Mouse (Mus musculus): ENCODE data around the gene Dnajc5. TPM values are rescaled to one million over a fixed set of nuclear protein-coding genes. Genes with fewer than 3 reads are reported as not detected.
A peak's percentile ranks its signal among the peaks of the same experiment; 100 is the strongest.

The Dnajc5 gene
- polyA plus RNA-seq, 1 experiment from 2014 or later: 69.8 TPM

- peak overlapping the region; percentile 93 for H3K9ac ChIP-seq (ENCODE audit: low read length)
- peaks cover 19% of the 10 kb centered on the region for H3K36me3 ChIP-seq (ENCODE audit: control insufficient read depth, insufficient read depth, low read length)
- H3K27ac ChIP-seq (replicated peaks in 1 of 2; ENCODE audit: control insufficient read depth in 1 of 2, insufficient read depth in 1 of 2, low read depth in 2 of 2, low read length in 2 of 2): peak overlapping the region; percentile 83 to 91
- WGBS: 15% methylated on average over 8 of the region's 8 CpGs
- ATAC-seq (ENCODE audit: insufficient number of reproducible peaks, insufficient read depth, low FRiP score, low read depth): peak; percentile 52; the same call in 1 of the 2 replicates
- no peaks in the 10 kb centered on the region for H3K27me3 ChIP-seq (ENCODE audit: control insufficient read depth, insufficient read depth, low read length)
- H3K4me3 ChIP-seq (ENCODE audit: control insufficient read depth in 1 of 2, insufficient read depth in 1 of 2, low read depth in 1 of 2, low read length in 2 of 2): peak overlapping the region; percentile 84 to 95
- peak overlapping the region; percentile 91 for H3K4me2 ChIP-seq (ENCODE audit: low read length)
- H3K4me1 ChIP-seq (ENCODE audit: control insufficient read depth in 2 of 2, insufficient read depth in 2 of 2, low read length in 2 of 2): peaks cover 2 to 14% of the 10 kb centered on the region in 2 experiments; a peak in 3 of 4 replicates
- no peaks in the 10 kb centered on the region for H3K9me3 ChIP-seq (ENCODE audit: control insufficient read depth, low read length)
Observed at GRCm38 (mm10) chr2:181496281-181496680, 24.0 kb upstream of the Dnajc5 start.

- WGBS: under 1% methylated on average over 46 of the region's 46 CpGs
- Histone ChIP-seq H3K36me3 (ENCODE audit: control insufficient read depth, insufficient read depth, low read length) (peaks cover 26% of the 10 kb centered on the region), H3K9ac (ENCODE audit: low read length) (peak within 1 kb of the TSS; percentile 93), H3K9me3 (ENCODE audit: control insufficient read depth, low read length) (no peaks in the 10 kb centered on the region), H3K27ac (replicated peaks in 1 of 2; ENCODE audit: control insufficient read depth in 1 of 2, insufficient read depth in 1 of 2, low read depth in 2 of 2, low read length in 2 of 2) (peak within 1 kb of the TSS; percentile 91 to 96), H3K4me2 (ENCODE audit: low read length) (peak within 1 kb of the TSS; percentile 91), H3K27me3 (ENCODE audit: control insufficient read depth, insufficient read depth, low read length) (no peaks in the 10 kb centered on the region), H3K4me3 (ENCODE audit: control insufficient read depth in 1 of 2, insufficient read depth in 1 of 2, low read depth in 1 of 2, low read length in 2 of 2) (peak within 1 kb of the TSS; percentile 84 to 95), H3K4me1 (ENCODE audit: control insufficient read depth in 2 of 2, insufficient read depth in 2 of 2, low read length in 2 of 2) (peaks cover 2 to 14% of the 10 kb centered on the region in 2 experiments; a peak in 3 of 4 replicates)
- peak; percentile 95 for ATAC-seq (ENCODE audit: insufficient number of reproducible peaks, insufficient read depth, low FRiP score, low read depth)
Observed at GRCm38 (mm10) chr2:181496831-181497547, 23.3 kb upstream of the Dnajc5 start, which contains the start of gene Tpd52l2. Gene Tpd52l2, plus strand, starts transcription at chr2:181497142.

- peak overlapping the region; percentile 91 for H3K4me2 ChIP-seq (ENCODE audit: low read length)
- H3K4me3 ChIP-seq (ENCODE audit: control insufficient read depth in 1 of 2, insufficient read depth in 1 of 2, low read depth in 1 of 2, low read length in 2 of 2): peak overlapping the region; percentile 84 to 95
- WGBS: under 1% methylated on average over 12 of the region's 12 CpGs
- H3K27me3 ChIP-seq (ENCODE audit: control insufficient read depth, insufficient read depth, low read length): no peaks in the 10 kb centered on the region
- peak overlapping the region; percentile 91 to 96 for H3K27ac ChIP-seq (replicated peaks in 1 of 2; ENCODE audit: control insufficient read depth in 1 of 2, insufficient read depth in 1 of 2, low read depth in 2 of 2, low read length in 2 of 2)
- peaks cover 31% of the 10 kb centered on the region for H3K36me3 ChIP-seq (ENCODE audit: control insufficient read depth, insufficient read depth, low read length)
- ATAC-seq (ENCODE audit: insufficient number of reproducible peaks, insufficient read depth, low FRiP score, low read depth): peak; percentile 44
- H3K9ac ChIP-seq (ENCODE audit: low read length): peak overlapping the region; percentile 93
- no peaks in the 10 kb centered on the region for H3K9me3 ChIP-seq (ENCODE audit: control insufficient read depth, low read length)
- peaks cover 2 to 14% of the 10 kb centered on the region in 2 experiments; a peak in 3 of 4 replicates for H3K4me1 ChIP-seq (ENCODE audit: control insufficient read depth in 2 of 2, insufficient read depth in 2 of 2, low read length in 2 of 2)
Observed at GRCm38 (mm10) chr2:181497548-181497875, 22.8 kb upstream of the Dnajc5 start.

- WGBS: 73% methylated on average over 4 of the region's 4 CpGs
- H3K36me3 ChIP-seq (ENCODE audit: control insufficient read depth, insufficient read depth, low read length): peaks cover 42% of the 10 kb centered on the region
- no peak overlapping the region; the same call in 1 of the 2 replicates for H3K9ac ChIP-seq (ENCODE audit: low read length)
- no peaks in the 10 kb centered on the region for H3K9me3 ChIP-seq (ENCODE audit: control insufficient read depth, low read length)
- H3K4me2 ChIP-seq (ENCODE audit: low read length): no peak overlapping the region
- H3K27ac ChIP-seq (replicated peaks in 1 of 2; ENCODE audit: control insufficient read depth in 1 of 2, insufficient read depth in 1 of 2, low read depth in 2 of 2, low read length in 2 of 2): no peak overlapping the region
- no peak for ATAC-seq (ENCODE audit: insufficient number of reproducible peaks, insufficient read depth, low FRiP score, low read depth)
- no peaks in the 10 kb centered on the region for H3K27me3 ChIP-seq (ENCODE audit: control insufficient read depth, insufficient read depth, low read length)
- H3K4me1 ChIP-seq (ENCODE audit: control insufficient read depth in 2 of 2, insufficient read depth in 2 of 2, low read length in 2 of 2): peaks cover 2 to 14% of the 10 kb centered on the region in 2 experiments; a peak in 3 of 4 replicates
- H3K4me3 ChIP-seq (ENCODE audit: control insufficient read depth in 1 of 2, insufficient read depth in 1 of 2, low read depth in 1 of 2, low read length in 2 of 2): no peak overlapping the region; a peak in 1 of 4 replicates
Observed at GRCm38 (mm10) chr2:181498644-181499043, 21.6 kb upstream of the Dnajc5 start.

- Histone ChIP-seq H3K9me3 (ENCODE audit: control insufficient read depth, low read length) (no peaks in the 10 kb centered on the region), H3K9ac (ENCODE audit: low read length) (no peak overlapping the region), H3K27ac (replicated peaks in 1 of 2; ENCODE audit: control insufficient read depth in 1 of 2, insufficient read depth in 1 of 2, low read depth in 2 of 2, low read length in 2 of 2) (no peak overlapping the region), H3K27me3 (ENCODE audit: control insufficient read depth, insufficient read depth, low read length) (no peaks in the 10 kb centered on the region), H3K4me2 (ENCODE audit: low read length) (no peak overlapping the region), H3K4me1 (ENCODE audit: control insufficient read depth in 2 of 2, insufficient read depth in 2 of 2, low read length in 2 of 2) (peaks cover 0 to 9% of the 10 kb centered on the region in 2 experiments; a peak in 1 of 4 replicates), H3K4me3 (ENCODE audit: control insufficient read depth in 1 of 2, insufficient read depth in 1 of 2, low read depth in 1 of 2, low read length in 2 of 2) (no peak overlapping the region), H3K36me3 (ENCODE audit: control insufficient read depth, insufficient read depth, low read length) (peaks cover 97% of the 10 kb centered on the region)
- 91% methylated on average over 2 of the region's 2 CpGs for WGBS
- no peak for ATAC-seq (ENCODE audit: insufficient number of reproducible peaks, insufficient read depth, low FRiP score, low read depth)
Observed at GRCm38 (mm10) chr2:181509191-181509590, 11.1 kb upstream of the Dnajc5 start.

- no peak overlapping the region for H3K9ac ChIP-seq (ENCODE audit: low read length)
- H3K4me1 ChIP-seq (ENCODE audit: control insufficient read depth in 2 of 2, insufficient read depth in 2 of 2, low read length in 2 of 2): peaks cover 0 to under 1% of the 10 kb centered on the region in 2 experiments; a peak in 1 of 4 replicates
- ATAC-seq (ENCODE audit: insufficient number of reproducible peaks, insufficient read depth, low FRiP score, low read depth): no peak
- 94% methylated on average over 8 of the region's 8 CpGs for WGBS
- H3K4me3 ChIP-seq (ENCODE audit: control insufficient read depth in 1 of 2, insufficient read depth in 1 of 2, low read depth in 1 of 2, low read length in 2 of 2): no peak overlapping the region
- H3K9me3 ChIP-seq (ENCODE audit: control insufficient read depth, low read length): no peaks in the 10 kb centered on the region
- peaks cover 98% of the 10 kb centered on the region for H3K36me3 ChIP-seq (ENCODE audit: control insufficient read depth, insufficient read depth, low read length)
- no peaks in the 10 kb centered on the region for H3K27me3 ChIP-seq (ENCODE audit: control insufficient read depth, insufficient read depth, low read length)
- H3K4me2 ChIP-seq (ENCODE audit: low read length): no peak overlapping the region
- H3K27ac ChIP-seq (replicated peaks in 1 of 2; ENCODE audit: control insufficient read depth in 1 of 2, insufficient read depth in 1 of 2, low read depth in 2 of 2, low read length in 2 of 2): no peak overlapping the region
Observed at GRCm38 (mm10) chr2:181511231-181511630, 9.1 kb upstream of the Dnajc5 start.

GRCm38 (mm10) chr2:181519201-181519600, 1.1 kb upstream of the Dnajc5 start:
- Histone ChIP-seq H3K27ac (replicated peaks in 1 of 2; ENCODE audit: control insufficient read depth in 1 of 2, insufficient read depth in 1 of 2, low read depth in 2 of 2, low read length in 2 of 2) (peak overlapping the region; percentile 95 to 98), H3K9me3 (ENCODE audit: control insufficient read depth, low read length) (no peaks in the 10 kb centered on the region), H3K4me2 (ENCODE audit: low read length) (peak overlapping the region; percentile 75), H3K27me3 (ENCODE audit: control insufficient read depth, insufficient read depth, low read length) (no peaks in the 10 kb centered on the region), H3K9ac (ENCODE audit: low read length) (peak overlapping the region; percentile 94), H3K36me3 (ENCODE audit: control insufficient read depth, insufficient read depth, low read length) (peaks cover 38% of the 10 kb centered on the region), H3K4me1 (ENCODE audit: control insufficient read depth in 2 of 2, insufficient read depth in 2 of 2, low read length in 2 of 2) (peaks cover 3 to 19% of the 10 kb centered on the region in 2 experiments), H3K4me3 (ENCODE audit: control insufficient read depth in 1 of 2, insufficient read depth in 1 of 2, low read depth in 1 of 2, low read length in 2 of 2) (peak overlapping the region in 1 of 2 experiments; percentile 94; a peak in 2 of 4 replicates)
- ATAC-seq (ENCODE audit: insufficient number of reproducible peaks, insufficient read depth, low FRiP score, low read depth): no peak
- WGBS: 71% methylated on average over 3 of the region's 3 CpGs
